Mouse (Mus musculus): ENCODE measurements around the gene Inca1. TPM values are rescaled to one million over a fixed set of nuclear protein-coding genes. Genes with fewer than 3 reads are reported as not detected.

Inca1 gene
- polyA plus RNA-seq, 1 experiment from 2014 or later = 2.2 TPM

DNA sequence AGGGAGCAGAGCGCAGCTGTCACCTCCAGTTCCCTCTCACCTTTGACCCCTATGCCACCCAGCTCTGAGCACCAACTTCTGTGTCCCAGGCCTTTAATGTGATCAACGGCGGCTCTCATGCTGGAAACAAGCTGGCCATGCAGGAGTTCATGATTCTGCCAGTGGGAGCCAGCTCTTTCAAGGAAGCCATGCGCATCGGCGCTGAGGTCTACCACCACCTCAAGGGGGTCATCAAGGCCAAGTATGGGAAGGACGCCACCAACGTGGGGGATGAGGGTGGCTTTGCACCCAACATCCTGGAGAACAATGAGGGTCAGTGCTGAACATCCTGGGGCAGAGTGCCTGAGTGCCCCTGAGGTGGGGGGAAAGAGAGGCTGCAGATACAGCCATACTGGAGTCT lies 39.4 kb downstream of the Inca1 start:
- Histone ChIP-seq H3K27me3 (ENCODE audit: control insufficient read depth, insufficient read depth, low read length) (no peaks in the 10 kb centered on the region), H3K9ac (ENCODE audit: low read depth, low read length) (no peak overlapping the region), H3K4me2 (no peak overlapping the region), H3K4me1 (ENCODE audit: control insufficient read depth, insufficient read depth, low read length) (peaks cover 27% of the 10 kb centered on the region), H3K4me3 (ENCODE audit: low read depth, low read length) (no peak overlapping the region), H3K9me3 (replicated peaks; ENCODE audit: control insufficient read depth, low read length) (no peaks in the 10 kb centered on the region), H3K36me3 (ENCODE audit: control insufficient read depth, insufficient read depth, low read length) (peaks cover 28% of the 10 kb centered on the region), H3K27ac (ENCODE audit: low read depth, low read length) (no peak overlapping the region)
- 85% methylated on average over 8 of the region's 8 CpGs for WGBS (ENCODE audit: insufficient replicate concordance)
- no peak for ATAC-seq (replicated peaks; ENCODE audit: insufficient number of reproducible peaks, low FRiP score, low TSS enrichment)

DNA sequence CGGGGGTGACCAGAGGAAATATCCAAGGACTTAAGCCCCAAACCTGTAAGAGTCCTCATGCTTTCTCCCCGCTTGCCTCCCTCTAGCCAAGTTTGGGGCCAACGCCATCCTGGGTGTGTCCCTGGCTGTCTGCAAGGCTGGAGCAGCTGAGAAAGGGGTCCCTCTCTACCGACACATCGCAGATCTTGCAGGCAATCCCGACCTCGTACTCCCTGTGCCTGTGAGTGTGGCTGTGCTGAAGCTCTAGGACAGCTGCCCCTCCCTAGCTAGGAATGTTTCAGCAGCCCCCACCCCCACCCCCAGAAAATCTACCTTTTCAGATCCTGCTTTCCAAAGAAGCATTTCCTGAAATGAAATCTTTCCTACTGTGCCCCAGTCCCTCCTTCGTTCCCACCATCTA lies 41.0 kb downstream of the Inca1 start:
- H3K9me3 ChIP-seq (replicated peaks; ENCODE audit: control insufficient read depth, low read length) = no peaks in the 10 kb centered on the region
- no peak overlapping the region for H3K9ac ChIP-seq (ENCODE audit: low read depth, low read length)
- H3K4me3 ChIP-seq (ENCODE audit: low read depth, low read length) = no peak overlapping the region
- H3K27ac ChIP-seq (ENCODE audit: low read depth, low read length) = no peak overlapping the region
- H3K4me2 ChIP-seq = peak overlapping the region; percentile 82; the same call in 1 of the 2 replicates
- peaks cover 15% of the 10 kb centered on the region for H3K36me3 ChIP-seq (ENCODE audit: control insufficient read depth, insufficient read depth, low read length)
- WGBS (ENCODE audit: insufficient replicate concordance) = 59% methylated on average over 8 of the region's 8 CpGs
- peaks cover 27% of the 10 kb centered on the region for H3K4me1 ChIP-seq (ENCODE audit: control insufficient read depth, insufficient read depth, low read length)
- ATAC-seq (replicated peaks; ENCODE audit: insufficient number of reproducible peaks, low FRiP score, low TSS enrichment) = no peak
- no peaks in the 10 kb centered on the region for H3K27me3 ChIP-seq (ENCODE audit: control insufficient read depth, insufficient read depth, low read length)

- 75% methylated on average over 5 of the region's 5 CpGs for WGBS (ENCODE audit: insufficient replicate concordance)
- Histone ChIP-seq H3K9ac (ENCODE audit: low read depth, low read length) (no peak overlapping the region; the same call in 1 of the 2 replicates), H3K4me3 (ENCODE audit: low read depth, low read length) (peak overlapping the region; percentile 100; the same call in 1 of the 2 replicates), H3K27ac (ENCODE audit: low read depth, low read length) (no peak overlapping the region), H3K9me3 (replicated peaks; ENCODE audit: control insufficient read depth, low read length) (no peaks in the 10 kb centered on the region), H3K4me1 (ENCODE audit: control insufficient read depth, insufficient read depth, low read length) (peaks cover 27% of the 10 kb centered on the region), H3K27me3 (ENCODE audit: control insufficient read depth, insufficient read depth, low read length) (no peaks in the 10 kb centered on the region), H3K36me3 (ENCODE audit: control insufficient read depth, insufficient read depth, low read length) (peaks cover 12% of the 10 kb centered on the region), H3K4me2 (peak overlapping the region; percentile 82)
- no peak for ATAC-seq (replicated peaks; ENCODE audit: insufficient number of reproducible peaks, low FRiP score, low TSS enrichment)
These were observed 41.4 kb downstream of the Inca1 start for GRCm38 (mm10) chr11:70658521-70658920.

GRCm38 (mm10) chr11:70657991-70658390 lies 42.0 kb downstream of the Inca1 start:
- peak overlapping the region; percentile 82 for H3K4me2 ChIP-seq
- H3K9me3 ChIP-seq (replicated peaks; ENCODE audit: control insufficient read depth, low read length) = no peaks in the 10 kb centered on the region
- peaks cover 27% of the 10 kb centered on the region for H3K4me1 ChIP-seq (ENCODE audit: control insufficient read depth, insufficient read depth, low read length)
- no peak for ATAC-seq (replicated peaks; ENCODE audit: insufficient number of reproducible peaks, low FRiP score, low TSS enrichment)
- WGBS (ENCODE audit: insufficient replicate concordance) = 51% methylated on average over 9 of the region's 9 CpGs
- H3K36me3 ChIP-seq (ENCODE audit: control insufficient read depth, insufficient read depth, low read length) = peaks cover 9% of the 10 kb centered on the region
- no peaks in the 10 kb centered on the region for H3K27me3 ChIP-seq (ENCODE audit: control insufficient read depth, insufficient read depth, low read length)
- peak overlapping the region; percentile 99 for H3K27ac ChIP-seq (ENCODE audit: low read depth, low read length)
- peak overlapping the region; percentile 62 for H3K9ac ChIP-seq (ENCODE audit: low read depth, low read length)
- H3K4me3 ChIP-seq (ENCODE audit: low read depth, low read length) = peak overlapping the region; percentile 100

GRCm38 (mm10) chr11:70657573-70657972 lies 42.4 kb downstream of the Inca1 start:
- no peak for ATAC-seq (replicated peaks; ENCODE audit: insufficient number of reproducible peaks, low FRiP score, low TSS enrichment)
- peak overlapping the region; percentile 100 for H3K4me3 ChIP-seq (ENCODE audit: low read depth, low read length)
- WGBS (ENCODE audit: insufficient replicate concordance) = 32% methylated on average over 6 of the region's 6 CpGs
- peaks cover 30% of the 10 kb centered on the region for H3K4me1 ChIP-seq (ENCODE audit: control insufficient read depth, insufficient read depth, low read length)
- no peaks in the 10 kb centered on the region for H3K27me3 ChIP-seq (ENCODE audit: control insufficient read depth, insufficient read depth, low read length)
- H3K9ac ChIP-seq (ENCODE audit: low read depth, low read length) = peak overlapping the region; percentile 100
- H3K9me3 ChIP-seq (replicated peaks; ENCODE audit: control insufficient read depth, low read length) = no peaks in the 10 kb centered on the region
- peaks cover 8% of the 10 kb centered on the region for H3K36me3 ChIP-seq (ENCODE audit: control insufficient read depth, insufficient read depth, low read length)
- H3K27ac ChIP-seq (ENCODE audit: low read depth, low read length) = peak overlapping the region; percentile 99
- peak overlapping the region; percentile 82 for H3K4me2 ChIP-seq

GRCm38 (mm10) chr11:70656964-70657363 lies 43.0 kb downstream of the Inca1 start, which contains the start of gene Eno3:
TSS of gene Eno3 (plus strand) at chr11:70657202.
- peaks cover 36% of the 10 kb centered on the region for H3K4me1 ChIP-seq (ENCODE audit: control insufficient read depth, insufficient read depth, low read length)

GRCm38 (mm10) chr11:70656456-70656927 lies 43.5 kb downstream of the Inca1 start:
- no peak; the same call in 1 of the 2 replicates for ATAC-seq (replicated peaks; ENCODE audit: insufficient number of reproducible peaks, low FRiP score, low TSS enrichment)
- WGBS (ENCODE audit: insufficient replicate concordance) = 2% methylated on average over 16 of the region's 16 CpGs
- Histone ChIP-seq H3K4me1 (ENCODE audit: control insufficient read depth, insufficient read depth, low read length) (peaks cover 39% of the 10 kb centered on the region), H3K4me3 (ENCODE audit: low read depth, low read length) (peak overlapping the region; percentile 100), H3K9me3 (replicated peaks; ENCODE audit: control insufficient read depth, low read length) (no peaks in the 10 kb centered on the region), H3K4me2 (peak overlapping the region; percentile 82), H3K36me3 (ENCODE audit: control insufficient read depth, insufficient read depth, low read length) (peaks cover 11% of the 10 kb centered on the region), H3K27me3 (ENCODE audit: control insufficient read depth, insufficient read depth, low read length) (no peaks in the 10 kb centered on the region), H3K27ac (ENCODE audit: low read depth, low read length) (peak overlapping the region; percentile 99), H3K9ac (ENCODE audit: low read depth, low read length) (peak overlapping the region; percentile 100)

More at GRCm38 (mm10) chr11:70656964-70657363, 43.0 kb downstream of the Inca1 start, which contains the start of gene Eno3:
- H3K27ac ChIP-seq (ENCODE audit: low read depth, low read length) = peak within 1 kb of the TSS; percentile 99
- peaks cover 10% of the 10 kb centered on the region for H3K36me3 ChIP-seq (ENCODE audit: control insufficient read depth, insufficient read depth, low read length)
- no peak for ATAC-seq (replicated peaks; ENCODE audit: insufficient number of reproducible peaks, low FRiP score, low TSS enrichment)
- H3K27me3 ChIP-seq (ENCODE audit: control insufficient read depth, insufficient read depth, low read length) = no peaks in the 10 kb centered on the region
- WGBS (ENCODE audit: insufficient replicate concordance) = 2% methylated on average over 3 of the region's 3 CpGs
- H3K4me2 ChIP-seq = peak within 1 kb of the TSS; percentile 82
- H3K9ac ChIP-seq (ENCODE audit: low read depth, low read length) = peak within 1 kb of the TSS; percentile 100
- H3K9me3 ChIP-seq (replicated peaks; ENCODE audit: control insufficient read depth, low read length) = no peaks in the 10 kb centered on the region
- H3K4me3 ChIP-seq (ENCODE audit: low read depth, low read length) = peak within 1 kb of the TSS; percentile 100

- Histone ChIP-seq H3K36me3 (ENCODE audit: control insufficient read depth, insufficient read depth, low read length) (peaks cover 16% of the 10 kb centered on the region), H3K9ac (ENCODE audit: low read depth, low read length) (peak overlapping the region; percentile 100), H3K4me3 (ENCODE audit: low read depth, low read length) (peak overlapping the region; percentile 100), H3K9me3 (replicated peaks; ENCODE audit: control insufficient read depth, low read length) (no peaks in the 10 kb centered on the region), H3K27ac (ENCODE audit: low read depth, low read length) (peak overlapping the region; percentile 99), H3K27me3 (ENCODE audit: control insufficient read depth, insufficient read depth, low read length) (no peaks in the 10 kb centered on the region), H3K4me2 (peak overlapping the region; percentile 82), H3K4me1 (ENCODE audit: control insufficient read depth, insufficient read depth, low read length) (peaks cover 45% of the 10 kb centered on the region)
- ATAC-seq (replicated peaks; ENCODE audit: insufficient number of reproducible peaks, low FRiP score, low TSS enrichment) = peak; percentile 10; the same call in 1 of the 2 replicates
- WGBS (ENCODE audit: insufficient replicate concordance) = under 1% methylated on average over 60 of the region's 61 CpGs
These were observed 44.1 kb downstream of the Inca1 start for GRCm38 (mm10) chr11:70655571-70656455.

Data from heart, embryonic 11.5 days (tissue).